Mouse (Mus musculus): ENCODE data around the gene Adamts3. TPM values are rescaled to one million over a fixed set of nuclear protein-coding genes. Genes with fewer than 3 reads are reported as not detected.
A peak's percentile ranks its signal among the peaks of the same experiment; 100 is the strongest.

Gene Adamts3
- 2.5 and 3.1 TPM in 2 replicates for polyA plus RNA-seq (2015; fragmentation: Nextera tagmentation; extraction: Ambion mirVana)

GRCm38 (mm10) chr5:89883051-89883907 is at the start of gene Adamts3:
Gene Adamts3, minus strand, starts transcription at chr5:89883334.
- Histone ChIP-seq H3K4me3 (peak within 1 kb of the TSS; percentile 89), H3K4me2 (peak within 1 kb of the TSS; percentile 100), H3K36me3 (no peaks in the 10 kb centered on the region), H3K27ac (peak within 1 kb of the TSS; percentile 82), H3K4me1 (replicated peaks) (peaks cover 15% of the 10 kb centered on the region), H3K9ac (peak within 1 kb of the TSS; percentile 87), H3K27me3 (no peaks in the 10 kb centered on the region), H3K9me3 (replicated peaks) (no peaks in the 10 kb centered on the region)
- under 1% methylated on average over 60 of the region's 78 CpGs for WGBS
- peak; percentile 71 for ATAC-seq (replicated peaks; ENCODE audit: insufficient number of reproducible peaks, insufficient read depth, low FRiP score, low read depth)

- H3K4me2 ChIP-seq: no peak overlapping the region
- WGBS: 65% methylated on average over 4 of the region's 4 CpGs
- no peaks in the 10 kb centered on the region for H3K36me3 ChIP-seq
- H3K27ac ChIP-seq: no peak overlapping the region
- no peak for ATAC-seq (replicated peaks; ENCODE audit: insufficient number of reproducible peaks, insufficient read depth, low FRiP score, low read depth)
- no peak overlapping the region for H3K4me3 ChIP-seq
- H3K9me3 ChIP-seq (replicated peaks): no peaks in the 10 kb centered on the region
- H3K9ac ChIP-seq: no peak overlapping the region
- no peaks in the 10 kb centered on the region for H3K4me1 ChIP-seq (replicated peaks)
- H3K27me3 ChIP-seq: no peaks in the 10 kb centered on the region
These were observed 48.4 kb upstream of the Adamts3 start for GRCm38 (mm10) chr5:89931511-89931910.

GRCm38 (mm10) chr5:89912359-89912758 is 29.2 kb upstream of the Adamts3 start:
- Histone ChIP-seq H3K27me3 (no peaks in the 10 kb centered on the region), H3K9ac (no peak overlapping the region), H3K4me1 (replicated peaks) (no peaks in the 10 kb centered on the region), H3K36me3 (no peaks in the 10 kb centered on the region), H3K9me3 (replicated peaks) (no peaks in the 10 kb centered on the region), H3K27ac (no peak overlapping the region), H3K4me2 (no peak overlapping the region), H3K4me3 (no peak overlapping the region)
- ATAC-seq (replicated peaks; ENCODE audit: insufficient number of reproducible peaks, insufficient read depth, low FRiP score, low read depth): no peak

DNA sequence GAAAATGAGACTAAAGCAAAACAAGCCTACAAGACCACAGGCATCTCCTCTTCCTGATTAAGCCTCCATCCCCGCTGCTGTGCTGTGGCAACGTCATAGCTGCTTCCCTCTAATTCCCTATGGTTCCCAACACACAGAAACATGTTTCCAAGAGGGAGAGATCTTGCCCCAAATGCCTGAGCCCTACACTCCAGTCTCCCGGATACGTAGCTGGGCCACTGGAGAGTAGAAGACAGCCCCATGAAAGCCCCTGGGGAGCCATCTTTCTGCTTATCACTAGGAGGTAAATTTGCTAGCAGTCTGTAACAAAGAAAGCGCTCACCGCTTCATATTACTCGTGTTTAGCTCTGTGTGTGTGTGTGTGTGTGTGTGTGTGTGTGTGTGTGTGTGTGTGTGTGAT is 28.8 kb upstream of the Adamts3 start:
- no peak overlapping the region for H3K27ac ChIP-seq
- H3K4me3 ChIP-seq: no peak overlapping the region
- H3K27me3 ChIP-seq: no peaks in the 10 kb centered on the region
- no peak overlapping the region for H3K9ac ChIP-seq
- no peaks in the 10 kb centered on the region for H3K4me1 ChIP-seq (replicated peaks)
- no peaks in the 10 kb centered on the region for H3K9me3 ChIP-seq (replicated peaks)
- ATAC-seq (replicated peaks; ENCODE audit: insufficient number of reproducible peaks, insufficient read depth, low FRiP score, low read depth): no peak
- no peak overlapping the region for H3K4me2 ChIP-seq
- 74% methylated on average over 7 of the region's 7 CpGs for WGBS
- no peaks in the 10 kb centered on the region for H3K36me3 ChIP-seq

DNA sequence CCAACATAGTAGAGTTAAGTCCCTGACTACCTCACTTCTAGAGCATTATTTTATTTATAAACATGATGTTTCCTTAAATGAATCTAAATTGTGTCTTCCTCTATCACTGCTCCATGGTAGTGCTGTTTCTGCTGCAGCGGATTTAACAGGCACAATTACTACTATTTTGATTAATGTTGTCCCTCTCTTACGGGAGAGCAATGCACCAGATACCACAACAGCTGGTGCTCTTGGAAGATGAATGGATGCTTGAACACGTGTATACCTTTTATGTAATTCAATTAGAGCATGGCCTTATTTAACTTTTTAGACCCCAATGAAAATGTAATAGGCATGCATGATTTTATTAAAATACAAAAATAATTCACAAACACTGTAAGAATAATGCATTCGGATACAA is 28.4 kb upstream of the Adamts3 start:
- H3K9ac ChIP-seq: no peak overlapping the region
- no peak overlapping the region for H3K27ac ChIP-seq
- no peaks in the 10 kb centered on the region for H3K4me1 ChIP-seq (replicated peaks)
- no peak overlapping the region for H3K4me3 ChIP-seq
- no peaks in the 10 kb centered on the region for H3K9me3 ChIP-seq (replicated peaks)
- no peaks in the 10 kb centered on the region for H3K36me3 ChIP-seq
- H3K4me2 ChIP-seq: no peak overlapping the region
- WGBS: 76% methylated on average over 4 of the region's 4 CpGs
- no peaks in the 10 kb centered on the region for H3K27me3 ChIP-seq
- ATAC-seq (replicated peaks; ENCODE audit: insufficient number of reproducible peaks, insufficient read depth, low FRiP score, low read depth): no peak

DNA sequence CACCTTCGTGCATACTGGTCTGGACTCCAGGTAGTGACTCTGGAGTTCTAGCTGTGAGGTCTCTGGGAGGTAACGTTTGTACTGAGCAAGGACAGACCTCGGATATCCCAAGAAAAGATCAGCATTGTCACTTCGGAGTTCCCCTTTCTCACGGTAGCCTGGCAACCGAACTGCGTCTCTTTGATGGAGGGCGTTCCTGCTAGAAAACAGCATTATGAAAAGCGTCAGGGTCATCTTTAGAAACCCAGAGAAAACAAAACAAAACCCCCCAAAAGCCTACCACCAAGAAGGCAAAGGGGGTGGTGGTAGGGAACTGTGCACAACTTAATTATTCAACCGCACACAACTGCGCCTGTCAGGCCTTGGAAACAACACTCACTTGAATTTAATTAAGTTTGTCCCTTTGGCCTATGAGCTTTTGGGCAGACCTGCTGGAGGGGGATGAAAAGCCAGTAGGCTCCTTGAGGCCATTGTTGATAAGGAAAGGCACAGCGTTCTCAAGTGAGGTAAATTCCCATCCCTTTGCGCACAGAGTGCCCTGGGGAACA is 23.8 kb upstream of the Adamts3 start:
- ATAC-seq (replicated peaks; ENCODE audit: insufficient number of reproducible peaks, insufficient read depth, low FRiP score, low read depth): no peak
- Histone ChIP-seq H3K4me1 (replicated peaks) (no peaks in the 10 kb centered on the region), H3K36me3 (no peaks in the 10 kb centered on the region), H3K27ac (no peak overlapping the region), H3K4me2 (no peak overlapping the region), H3K27me3 (no peaks in the 10 kb centered on the region), H3K4me3 (no peak overlapping the region), H3K9ac (no peak overlapping the region), H3K9me3 (replicated peaks) (no peaks in the 10 kb centered on the region)
- 75% methylated on average over 13 of the region's 13 CpGs for WGBS

- Histone ChIP-seq H3K27me3 (no peaks in the 10 kb centered on the region), H3K4me2 (no peak overlapping the region), H3K4me1 (replicated peaks) (peaks cover 6% of the 10 kb centered on the region), H3K9ac (no peak overlapping the region), H3K4me3 (no peak overlapping the region), H3K36me3 (no peaks in the 10 kb centered on the region), H3K9me3 (replicated peaks) (no peaks in the 10 kb centered on the region), H3K27ac (no peak overlapping the region)
- ATAC-seq (replicated peaks; ENCODE audit: insufficient number of reproducible peaks, insufficient read depth, low FRiP score, low read depth): no peak
- 82% methylated on average over 5 of the region's 5 CpGs for WGBS
These were observed 17.9 kb upstream of the Adamts3 start for GRCm38 (mm10) chr5:89901026-89901425.

GRCm38 (mm10) chr5:89897495-89897894 is 14.4 kb upstream of the Adamts3 start:
- peaks cover 6% of the 10 kb centered on the region for H3K4me1 ChIP-seq (replicated peaks)
- H3K9ac ChIP-seq: no peak overlapping the region
- no peaks in the 10 kb centered on the region for H3K9me3 ChIP-seq (replicated peaks)
- WGBS: 42% methylated on average over 9 of the region's 9 CpGs
- H3K4me2 ChIP-seq: no peak overlapping the region
- H3K36me3 ChIP-seq: no peaks in the 10 kb centered on the region
- no peak overlapping the region for H3K27ac ChIP-seq
- no peaks in the 10 kb centered on the region for H3K27me3 ChIP-seq
- ATAC-seq (replicated peaks; ENCODE audit: insufficient number of reproducible peaks, insufficient read depth, low FRiP score, low read depth): 0 out of 2 replicates have a peak, but pooled peaks have one; percentile 27
- H3K4me3 ChIP-seq: no peak overlapping the region

- Histone ChIP-seq H3K9me3 (replicated peaks) (no peaks in the 10 kb centered on the region), H3K27me3 (no peaks in the 10 kb centered on the region), H3K9ac (no peak overlapping the region), H3K27ac (no peak overlapping the region), H3K4me1 (replicated peaks) (peaks cover 6% of the 10 kb centered on the region), H3K4me3 (no peak overlapping the region), H3K4me2 (no peak overlapping the region), H3K36me3 (no peaks in the 10 kb centered on the region)
- no peak for ATAC-seq (replicated peaks; ENCODE audit: insufficient number of reproducible peaks, insufficient read depth, low FRiP score, low read depth)
- WGBS: 70% methylated on average over 7 of the region's 7 CpGs
These were observed 12.4 kb upstream of the Adamts3 start for GRCm38 (mm10) chr5:89895520-89895919.

GRCm38 (mm10) chr5:89884991-89885390 is 1.9 kb upstream of the Adamts3 start:
- WGBS: 63% methylated on average over 4 of the region's 4 CpGs
- no peak overlapping the region for H3K4me3 ChIP-seq
- no peak overlapping the region for H3K9ac ChIP-seq
- no peak overlapping the region for H3K4me2 ChIP-seq
- H3K27ac ChIP-seq: no peak overlapping the region
- H3K27me3 ChIP-seq: no peaks in the 10 kb centered on the region
- ATAC-seq (replicated peaks; ENCODE audit: insufficient number of reproducible peaks, insufficient read depth, low FRiP score, low read depth): no peak
- no peaks in the 10 kb centered on the region for H3K36me3 ChIP-seq
- H3K4me1 ChIP-seq (replicated peaks): peaks cover 15% of the 10 kb centered on the region
- no peaks in the 10 kb centered on the region for H3K9me3 ChIP-seq (replicated peaks)

DNA sequence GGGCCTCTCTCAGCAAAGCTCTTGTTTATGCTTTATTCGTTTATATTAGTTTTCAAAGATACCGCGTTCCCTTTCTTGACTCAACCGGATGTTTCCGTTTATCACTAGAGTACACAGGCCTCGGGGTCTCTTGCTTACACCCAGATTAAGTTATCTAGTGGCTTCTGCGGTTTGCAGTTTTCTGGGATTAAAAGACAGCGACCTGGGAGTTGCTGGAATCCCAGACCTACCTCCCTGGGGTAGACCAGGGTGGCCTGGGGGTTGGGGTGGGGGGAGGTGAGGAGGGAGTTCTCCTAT is 722 bp upstream of the Adamts3 start:
- Histone ChIP-seq H3K4me3 (peak overlapping the region; percentile 89), H3K9me3 (replicated peaks) (no peaks in the 10 kb centered on the region), H3K27ac (no peak overlapping the region), H3K36me3 (no peaks in the 10 kb centered on the region), H3K27me3 (no peaks in the 10 kb centered on the region), H3K9ac (peak overlapping the region; percentile 87; the same call in 1 of the 2 replicates), H3K4me2 (peak overlapping the region; percentile 100), H3K4me1 (replicated peaks) (peaks cover 15% of the 10 kb centered on the region)
- WGBS: 10% methylated on average over 8 of the region's 8 CpGs
- no peak for ATAC-seq (replicated peaks; ENCODE audit: insufficient number of reproducible peaks, insufficient read depth, low FRiP score, low read depth)

Measured in heart, embryonic 15.5 days (tissue).